Mouse (Mus musculus) embryo, embryonic 10 days (tissue): ENCODE data around the gene Prkce.

Source experiments
- DNase-seq: peaks from one replicate; pipeline ENCODE4 v3.0.0-alpha.2; 2015; ENCODE audit warnings: low spot score

The Prkce gene

GRCm38 (mm10) chr17:86300774-86301595 is 133.4 kb downstream of the Prkce start:
- DNase-seq, result peak; percentile 53

DNA sequence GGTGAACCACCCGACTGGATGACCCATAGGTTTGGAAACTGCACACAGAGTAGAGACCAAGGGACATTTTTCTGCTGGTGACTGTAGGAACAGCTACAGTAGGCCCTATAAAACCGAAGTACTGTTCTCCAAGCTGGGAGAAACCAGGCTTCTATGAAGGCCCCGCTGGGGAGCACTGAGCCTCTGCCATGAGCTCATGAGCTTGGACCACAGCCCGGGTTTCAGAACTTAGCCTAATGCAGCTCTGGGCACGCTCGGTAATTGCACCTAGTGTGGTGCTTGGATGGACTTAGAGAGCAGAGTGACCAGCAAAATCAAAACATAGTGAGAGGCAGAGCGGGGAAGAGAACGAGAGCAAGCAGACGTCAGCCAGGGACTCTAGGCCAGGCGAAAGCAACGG is 134.7 kb downstream of the Prkce start:
- DNase-seq, result no peak

DNA sequence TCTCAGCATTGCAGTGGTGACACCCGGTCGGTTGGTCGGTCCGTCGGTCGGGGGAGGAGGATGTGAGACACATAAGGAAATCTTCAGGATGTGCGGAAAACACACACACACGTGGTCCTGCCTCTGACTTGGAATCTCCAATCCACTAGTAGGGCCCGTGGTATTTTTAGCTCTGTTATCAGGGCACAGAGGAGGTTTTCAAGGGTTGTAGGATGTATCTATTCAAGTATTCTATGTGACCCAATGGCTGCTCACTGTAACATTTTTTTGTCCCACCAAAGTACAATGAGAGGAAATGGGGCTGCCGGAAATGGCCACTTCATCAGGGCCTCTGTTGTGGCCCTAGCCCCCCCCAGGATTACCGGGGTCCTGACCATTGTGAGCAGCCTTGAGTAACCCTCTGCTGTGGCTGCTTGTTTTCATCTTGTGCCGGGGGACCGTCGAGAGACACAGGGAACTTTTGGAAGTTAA is 135.3 kb downstream of the Prkce start:
- no peak for DNase-seq

DNA sequence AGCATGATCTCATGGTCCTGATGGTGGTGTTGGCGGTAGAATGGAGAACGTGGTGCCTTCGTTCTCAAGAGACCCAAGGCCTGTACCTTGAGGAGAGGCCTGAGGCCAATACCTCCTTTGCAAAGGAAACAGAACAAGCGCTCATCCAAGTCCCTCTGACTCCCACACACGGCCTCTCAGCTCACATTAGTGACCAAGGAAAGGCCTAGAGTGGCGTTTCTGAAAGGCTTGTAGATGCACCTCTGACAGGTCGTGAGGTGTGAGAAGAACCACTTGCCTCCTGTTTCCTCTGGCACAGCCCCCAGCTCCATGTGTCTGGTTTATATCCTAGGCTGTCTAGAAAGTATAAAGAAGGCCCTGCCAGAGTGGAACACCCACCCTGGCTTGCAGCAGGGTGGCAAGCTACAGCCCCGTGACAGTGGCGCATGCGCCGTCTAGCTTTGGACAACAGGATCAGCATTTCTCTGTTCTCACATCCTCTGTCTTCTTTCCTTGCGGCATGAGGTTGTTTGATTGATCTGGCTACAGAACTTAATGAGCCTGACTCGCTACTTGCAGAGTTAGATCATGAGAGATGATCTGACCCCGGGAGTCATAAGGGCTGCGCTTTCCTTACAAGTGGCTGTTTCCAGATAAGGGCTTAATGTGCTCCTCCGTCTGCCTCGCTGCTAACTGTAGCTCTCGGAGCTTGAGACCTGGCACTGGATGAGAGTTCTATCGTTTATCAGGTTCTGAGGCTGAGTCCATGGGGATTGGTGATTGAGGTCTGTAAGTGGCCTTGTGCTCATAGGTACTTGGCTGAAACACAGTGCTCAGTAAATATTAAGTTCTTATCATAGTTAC is 136.0 kb downstream of the Prkce start:
- DNase-seq, result peak; percentile 37

GRCm38 (mm10) chr17:86304923-86305630 is 137.5 kb downstream of the Prkce start:
- DNase-seq, result no peak

DNA sequence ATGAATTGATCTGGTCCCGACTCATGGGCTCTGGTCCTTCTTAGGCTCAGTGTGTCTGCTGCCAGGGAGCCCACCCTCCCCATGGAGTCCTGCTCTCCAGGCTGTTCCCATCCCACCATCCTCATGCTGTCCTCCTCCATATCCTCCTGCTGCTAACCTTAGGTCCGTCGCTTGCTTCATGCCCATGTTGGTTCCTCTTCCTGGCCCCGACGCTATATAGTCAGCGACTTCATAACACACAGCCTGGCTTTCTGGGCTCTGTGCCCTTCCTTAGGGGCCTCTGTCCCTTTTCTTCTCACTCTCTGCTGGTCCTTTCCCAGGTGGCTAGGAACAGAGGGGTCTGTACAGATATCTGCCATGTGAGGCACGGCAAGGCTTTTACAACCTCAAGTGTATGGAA is 138.6 kb downstream of the Prkce start:
- no peak for DNase-seq

- no peak for DNase-seq
Measured at GRCm38 (mm10) chr17:86313413-86314139, 146.0 kb downstream of the Prkce start.

GRCm38 (mm10) chr17:86315874-86316273 is 148.3 kb downstream of the Prkce start:
- DNase-seq, result no peak

DNA sequence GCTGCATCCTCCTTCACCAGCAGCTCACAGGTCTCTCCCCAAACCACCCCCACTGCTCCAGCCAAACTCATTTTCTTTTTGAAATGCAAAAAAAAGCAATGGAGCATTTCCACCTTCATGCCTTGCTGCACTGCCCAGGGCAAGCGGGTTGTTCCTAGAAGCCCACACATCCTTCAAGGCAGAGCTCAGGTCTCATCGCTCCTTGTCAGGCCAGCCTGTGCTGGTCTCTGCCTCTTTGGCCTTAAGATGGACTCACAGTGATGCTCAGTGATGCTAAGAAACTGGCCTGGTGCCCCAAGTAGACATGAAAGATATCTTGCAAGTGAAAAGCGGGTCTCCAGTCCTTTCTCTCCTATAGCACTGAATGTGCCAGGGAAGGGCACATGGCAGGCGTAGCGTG is 149.2 kb downstream of the Prkce start:
- DNase-seq, result no peak

DNA sequence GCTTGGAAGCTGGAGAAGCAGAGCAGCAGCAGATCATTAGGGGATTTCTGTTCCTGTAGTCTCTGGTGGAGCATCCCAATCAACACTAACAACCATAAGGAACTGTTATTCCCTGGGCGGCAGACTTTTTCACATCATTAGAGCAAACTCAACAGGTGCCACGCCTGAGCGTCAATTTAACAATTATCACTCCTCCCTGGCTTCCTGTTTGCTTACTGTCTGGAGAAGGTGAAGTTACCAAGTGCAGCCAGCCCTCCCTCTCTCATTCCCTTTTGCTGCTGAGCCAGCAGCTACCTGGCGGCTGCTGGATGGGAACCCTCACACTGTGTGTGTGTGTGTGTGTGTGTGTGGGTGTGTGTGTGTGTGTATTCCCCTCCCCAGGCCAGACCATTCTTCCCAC is 149.6 kb downstream of the Prkce start:
- no peak for DNase-seq

GRCm38 (mm10) chr17:86319967-86320602 is 152.5 kb downstream of the Prkce start:
- DNase-seq, result no peak

- no peak for DNase-seq
Measured at GRCm38 (mm10) chr17:86322840-86323239, 155.3 kb downstream of the Prkce start.

GRCm38 (mm10) chr17:86323310-86323709 is 155.7 kb downstream of the Prkce start:
- DNase-seq, result no peak

GRCm38 (mm10) chr17:86323909-86324686 is 156.5 kb downstream of the Prkce start:
- peak; percentile 61 for DNase-seq

DNA sequence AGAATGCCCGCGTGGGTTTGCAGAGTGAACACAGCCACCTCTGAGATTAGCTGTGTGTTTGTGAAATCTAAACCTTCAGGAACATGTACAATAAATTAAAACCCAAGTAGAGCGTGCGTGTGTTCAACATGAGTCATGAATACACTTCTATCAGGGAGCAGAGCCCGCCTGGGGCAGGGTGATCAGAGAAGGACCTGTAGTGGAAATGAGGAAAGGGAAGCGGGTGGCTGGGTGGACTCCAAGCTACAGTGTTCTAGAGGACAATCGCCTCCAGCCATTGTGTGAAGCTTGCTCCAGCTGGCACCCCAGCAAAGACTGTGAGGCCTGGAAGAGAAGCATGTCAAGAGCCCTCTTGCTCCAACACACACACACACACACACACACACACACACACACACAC is 157.2 kb downstream of the Prkce start:
- no peak for DNase-seq

DNA sequence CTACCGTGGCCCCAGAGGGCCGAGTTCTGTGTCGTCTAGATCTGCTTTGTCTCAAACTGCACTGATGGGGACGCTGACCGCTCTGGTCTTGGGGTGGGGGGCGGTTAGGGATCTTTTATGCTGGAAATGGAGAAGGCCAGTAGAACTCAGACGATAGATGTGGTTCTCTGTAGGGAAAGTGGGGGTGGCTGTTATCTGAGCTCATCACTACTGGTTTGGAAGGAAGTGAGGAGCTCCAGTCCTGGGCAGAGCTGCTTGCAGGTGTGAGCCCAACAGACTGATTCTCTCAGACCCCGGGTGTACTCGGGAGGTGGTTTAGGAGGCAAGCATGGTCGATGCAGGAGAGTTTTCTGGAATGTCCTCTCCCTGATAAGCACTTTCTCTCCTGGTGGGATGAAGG is 157.7 kb downstream of the Prkce start:
- DNase-seq, result no peak

GRCm38 (mm10) chr17:86327958-86328357 is 160.4 kb downstream of the Prkce start:
- DNase-seq, result no peak

DNA sequence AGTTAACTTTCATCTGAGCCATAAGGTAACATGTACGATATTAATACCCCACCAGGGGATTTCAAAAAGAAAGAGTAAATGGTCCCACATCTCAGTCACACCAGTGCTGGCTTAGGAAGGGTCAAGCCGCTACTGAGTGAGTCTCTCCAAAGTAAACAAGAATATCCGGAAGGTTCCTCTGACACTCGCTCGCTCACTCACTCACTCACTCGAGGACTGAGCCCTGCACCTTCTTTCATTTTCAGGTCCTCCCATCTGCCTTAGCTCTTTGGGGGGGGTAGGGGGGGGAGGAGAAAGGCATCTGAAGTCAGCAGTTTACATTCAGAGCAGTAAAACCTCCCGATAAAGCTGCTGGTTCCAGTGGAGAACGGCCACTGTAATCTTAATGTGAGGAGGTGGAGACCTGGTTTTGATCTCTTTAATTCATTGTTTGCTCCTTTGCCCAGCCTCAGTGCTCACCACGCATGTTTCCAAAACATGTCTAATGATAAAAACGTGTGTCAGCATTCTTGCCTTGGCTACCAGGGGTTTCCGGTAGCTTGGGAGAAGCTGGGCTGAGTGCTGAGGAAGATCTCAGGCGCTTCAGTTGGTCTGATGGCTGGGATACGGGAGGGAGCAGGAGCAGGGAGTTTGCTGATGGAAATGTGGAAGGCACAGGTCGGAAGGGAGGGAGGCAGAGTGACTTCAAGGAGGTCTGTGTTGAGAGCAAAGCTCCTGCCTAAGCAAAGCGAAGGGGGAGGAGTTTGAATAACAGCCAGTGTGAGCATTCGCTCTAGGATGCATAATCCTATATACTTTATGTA is 161.9 kb downstream of the Prkce start:
- peak; percentile 43 for DNase-seq
